Mouse (Mus musculus) embryonic fibroblast, embryonic 13.5 days (primary cell): ENCODE results near the gene Fuz.
A peak's percentile ranks its signal among the peaks of the same experiment; 100 is the strongest.

Experiments
- CTCF ChIP-seq: IDR thresholded peaks from 2 replicates; pipeline ENCODE4 v1.5.1; 2011; ENCODE audit warnings: mild to moderate bottlenecking, control low read depth, low read length, moderate library complexity, borderline replicate concordance; ENCODE audit not compliant: insufficient read depth
- POLR2A ChIP-seq: IDR thresholded peaks from 2 replicates; pipeline ENCODE4 v1.6.1; 2011; ENCODE audit warnings: low read depth, mild to moderate bottlenecking, control low read depth, low read length, moderate library complexity

GRCm38 (mm10) chr7:44850146-44850545, 45.7 kb upstream of the Fuz start:
- TF ChIP-seq CTCF (no peak), POLR2A (peak; percentile 53; the same call in 1 of the 2 replicates)
